Mouse (Mus musculus): ENCODE measurements around the gene Slitrk4. TPM values are rescaled to one million over a fixed set of nuclear protein-coding genes. Genes with fewer than 3 reads are reported as not detected.

Gene Slitrk4
- total RNA-seq (2014; fragmentation: Nextera tagmentation) = not detected in 2 replicates
- total RNA-seq (2017) = under 0.01 and 0.06 TPM in 2 replicates
- not detected in 2 replicates for polyA plus RNA-seq (2012)

- no peaks in the 10 kb centered on the region for H3K27me3 ChIP-seq (ENCODE audit: insufficient read depth, low read length)
- H3K9me3 ChIP-seq (replicated peaks) = peaks cover 5% of the 10 kb centered on the region; the same call in 1 of the 2 replicates
- H3K4me1 ChIP-seq (ENCODE audit: insufficient read depth, low read depth, low read length) = no peaks in the 10 kb centered on the region
- no peak within 1 kb of the TSS for H3K4me3 ChIP-seq (ENCODE audit: low read depth, low read length)
- ATAC-seq (ENCODE audit: extremely low read depth, insufficient number of reproducible peaks, low FRiP score, poor library complexity, severe bottlenecking) (no peak), DNase-seq (ENCODE audit: low spot score) (no peak)
- TF ChIP-seq CTCF (IDR thresholded peaks at IDR 0.05; ENCODE audit: low read depth, low read length) (no peak), GATA2 (IDR thresholded peaks at IDR 0.05; ENCODE audit: borderline replicate concordance, low read depth, low read length) (no peak), POLR2AphosphoS5 (IDR thresholded peaks at IDR 0.05; ENCODE audit: insufficient replicate concordance, low read depth, low read length) (no peak), GATA1 (IDR thresholded peaks at IDR 0.05; ENCODE audit: borderline replicate concordance, low read length) (no peak), TAL1 (conservative IDR thresholded peaks at IDR 0.05; ENCODE audit: low read depth, low read length) (no peak)
- no peaks in the 10 kb centered on the region for H3K36me3 ChIP-seq (replicated peaks)
Measured at GRCm38 (mm10) chrX:64276290-64277125, at the start of gene Slitrk4. TSS of gene Slitrk4 (minus strand) at chrX:64276996.

GRCm38 (mm10) chrX:64319501-64319900 lies 42.7 kb upstream of the Slitrk4 start:
- H3K27me3 ChIP-seq (ENCODE audit: insufficient read depth, low read length) = no peaks in the 10 kb centered on the region
- no peak overlapping the region for H3K4me3 ChIP-seq (ENCODE audit: low read depth, low read length)
- ATAC-seq (ENCODE audit: extremely low read depth, insufficient number of reproducible peaks, low FRiP score, poor library complexity, severe bottlenecking) = no peak
- TF ChIP-seq GATA1 (IDR thresholded peaks at IDR 0.05; ENCODE audit: borderline replicate concordance, low read length) (no peak), GATA2 (IDR thresholded peaks at IDR 0.05; ENCODE audit: borderline replicate concordance, low read depth, low read length) (no peak), CTCF (IDR thresholded peaks at IDR 0.05; ENCODE audit: low read depth, low read length) (no peak), TAL1 (conservative IDR thresholded peaks at IDR 0.05; ENCODE audit: low read depth, low read length) (no peak), POLR2AphosphoS5 (IDR thresholded peaks at IDR 0.05; ENCODE audit: insufficient replicate concordance, low read depth, low read length) (no peak)
- no peaks in the 10 kb centered on the region for H3K4me1 ChIP-seq (ENCODE audit: insufficient read depth, low read depth, low read length)
- no peaks in the 10 kb centered on the region for H3K9me3 ChIP-seq (replicated peaks)
- no peaks in the 10 kb centered on the region for H3K36me3 ChIP-seq (replicated peaks)
- DNase-seq (ENCODE audit: low spot score) = no peak

GRCm38 (mm10) chrX:64277991-64278301 lies 1.1 kb upstream of the Slitrk4 start:
- H3K36me3 ChIP-seq (replicated peaks) = no peaks in the 10 kb centered on the region
- no peaks in the 10 kb centered on the region for H3K27me3 ChIP-seq (ENCODE audit: insufficient read depth, low read length)
- H3K4me1 ChIP-seq (ENCODE audit: insufficient read depth, low read depth, low read length) = no peaks in the 10 kb centered on the region
- no peak for TF ChIP-seq TAL1 (conservative IDR thresholded peaks at IDR 0.05; ENCODE audit: low read depth, low read length)
- TF ChIP-seq CTCF (IDR thresholded peaks at IDR 0.05; ENCODE audit: low read depth, low read length) = no peak
- TF ChIP-seq GATA1 (IDR thresholded peaks at IDR 0.05; ENCODE audit: borderline replicate concordance, low read length) = no peak
- TF ChIP-seq POLR2AphosphoS5 (IDR thresholded peaks at IDR 0.05; ENCODE audit: insufficient replicate concordance, low read depth, low read length) = no peak
- no peak for TF ChIP-seq GATA2 (IDR thresholded peaks at IDR 0.05; ENCODE audit: borderline replicate concordance, low read depth, low read length)
- DNase-seq (ENCODE audit: low spot score) (no peak), ATAC-seq (ENCODE audit: extremely low read depth, insufficient number of reproducible peaks, low FRiP score, poor library complexity, severe bottlenecking) (no peak)
- H3K9me3 ChIP-seq (replicated peaks) = peaks cover 5% of the 10 kb centered on the region; the same call in 1 of the 2 replicates
- no peak overlapping the region for H3K4me3 ChIP-seq (ENCODE audit: low read depth, low read length)

DNA sequence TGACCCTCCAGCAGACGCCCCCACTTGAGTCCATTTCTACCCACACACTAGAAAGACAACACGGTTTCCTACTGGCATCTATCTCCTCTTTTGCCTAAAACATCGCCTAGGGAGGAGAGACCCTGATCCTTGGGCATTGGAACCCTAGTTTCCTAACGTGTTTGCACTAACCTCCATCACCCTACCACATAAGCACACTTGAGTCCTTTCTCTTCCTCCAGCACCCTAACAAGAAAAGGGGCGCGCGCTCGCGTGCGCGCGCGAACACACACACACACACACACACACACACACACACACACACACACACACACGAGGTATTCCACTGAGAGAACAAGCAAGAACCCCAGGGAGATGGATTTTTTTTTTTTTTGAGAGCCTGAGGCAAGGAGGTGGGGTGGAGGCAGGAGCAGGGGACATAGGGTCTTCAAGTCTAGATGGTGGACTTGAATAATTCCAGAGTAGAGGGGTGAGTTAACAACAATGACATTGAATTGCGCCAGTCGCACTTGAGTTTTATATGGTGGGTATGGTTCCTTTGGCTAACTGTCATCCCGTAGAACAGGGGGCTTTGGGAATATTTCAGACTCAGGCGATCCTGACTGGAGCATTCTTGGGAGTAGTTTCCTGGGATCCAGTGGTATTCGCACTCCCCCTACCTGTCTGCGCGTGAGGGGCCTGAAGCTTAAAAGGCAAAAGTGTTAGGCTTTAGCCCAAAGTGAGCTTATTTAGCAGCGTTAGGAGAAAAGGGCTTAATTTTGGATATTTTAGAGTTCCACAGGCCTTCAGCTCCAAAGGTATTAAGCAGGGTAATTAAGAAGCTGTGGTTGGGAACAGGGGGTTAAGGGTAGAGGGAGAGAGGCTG lies 562 bp upstream of the Slitrk4 start:
- no peak overlapping the region for H3K4me3 ChIP-seq (ENCODE audit: low read depth, low read length)
- H3K4me1 ChIP-seq (ENCODE audit: insufficient read depth, low read depth, low read length) = no peaks in the 10 kb centered on the region
- ATAC-seq (ENCODE audit: extremely low read depth, insufficient number of reproducible peaks, low FRiP score, poor library complexity, severe bottlenecking) (no peak), DNase-seq (ENCODE audit: low spot score) (no peak)
- H3K9me3 ChIP-seq (replicated peaks) = peaks cover 5% of the 10 kb centered on the region; the same call in 1 of the 2 replicates
- H3K27me3 ChIP-seq (ENCODE audit: insufficient read depth, low read length) = no peaks in the 10 kb centered on the region
- no peak for TF ChIP-seq GATA2 (IDR thresholded peaks at IDR 0.05; ENCODE audit: borderline replicate concordance, low read depth, low read length)
- TF ChIP-seq TAL1 (conservative IDR thresholded peaks at IDR 0.05; ENCODE audit: low read depth, low read length) = no peak
- TF ChIP-seq CTCF (IDR thresholded peaks at IDR 0.05; ENCODE audit: low read depth, low read length) = no peak
- H3K36me3 ChIP-seq (replicated peaks) = no peaks in the 10 kb centered on the region

DNA sequence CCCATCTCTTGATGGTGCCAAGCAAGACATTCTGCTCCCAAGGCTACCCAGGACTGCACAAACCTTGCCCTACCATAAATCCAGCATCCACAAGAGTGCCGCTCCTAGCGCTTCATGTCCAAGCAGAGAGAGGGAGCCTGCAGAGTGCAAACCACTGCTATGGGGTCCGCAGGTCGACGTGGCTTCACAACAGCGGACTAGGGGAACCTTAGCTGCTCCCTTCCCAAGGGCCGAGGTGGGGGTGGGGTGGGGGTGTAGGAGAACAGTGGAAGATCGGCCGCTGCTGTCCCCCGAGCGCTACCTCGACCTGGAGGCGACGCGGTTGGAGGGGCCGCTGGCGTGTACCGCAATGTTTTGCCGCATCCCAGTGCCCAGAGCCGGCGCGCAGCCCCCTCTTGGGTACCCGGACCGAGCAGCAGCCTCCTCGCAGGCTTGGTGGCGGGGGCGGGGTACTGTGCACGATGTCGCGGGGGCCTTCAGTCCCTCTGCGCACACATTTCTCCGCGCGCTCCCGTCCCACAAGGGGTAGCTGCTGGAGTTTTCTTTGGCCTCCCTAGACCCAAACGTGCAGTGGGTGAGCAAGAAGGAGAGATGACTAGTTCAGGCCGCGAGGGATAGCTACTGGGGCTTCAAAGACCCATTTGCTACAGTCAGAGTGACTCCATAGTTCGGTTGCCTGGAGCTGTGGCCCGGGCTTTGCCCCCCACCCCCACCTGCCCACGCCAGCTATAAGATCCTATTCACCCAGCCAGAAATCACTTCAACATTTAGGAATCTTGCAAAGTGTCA lies 1.1 kb downstream of the Slitrk4 start:
- TF ChIP-seq TAL1 (conservative IDR thresholded peaks at IDR 0.05; ENCODE audit: low read depth, low read length) = no peak
- TF ChIP-seq GATA2 (IDR thresholded peaks at IDR 0.05; ENCODE audit: borderline replicate concordance, low read depth, low read length) = no peak
- no peak for TF ChIP-seq POLR2AphosphoS5 (IDR thresholded peaks at IDR 0.05; ENCODE audit: insufficient replicate concordance, low read depth, low read length)
- no peak for TF ChIP-seq GATA1 (IDR thresholded peaks at IDR 0.05; ENCODE audit: borderline replicate concordance, low read length)
- TF ChIP-seq CTCF (IDR thresholded peaks at IDR 0.05; ENCODE audit: low read depth, low read length) = no peak
- H3K9me3 ChIP-seq (replicated peaks) = peaks cover 5% of the 10 kb centered on the region; the same call in 1 of the 2 replicates
- H3K4me3 ChIP-seq (ENCODE audit: low read depth, low read length) = no peak overlapping the region
- H3K4me1 ChIP-seq (ENCODE audit: insufficient read depth, low read depth, low read length) = no peaks in the 10 kb centered on the region
- no peak for ATAC-seq (ENCODE audit: extremely low read depth, insufficient number of reproducible peaks, low FRiP score, poor library complexity, severe bottlenecking)
- DNase-seq (ENCODE audit: low spot score) = no peak
- H3K27me3 ChIP-seq (ENCODE audit: insufficient read depth, low read length) = no peaks in the 10 kb centered on the region
- no peaks in the 10 kb centered on the region for H3K36me3 ChIP-seq (replicated peaks)

All from G1E (cell line).